Mouse (Mus musculus) hindlimb bud, embryonic 11.5 days (tissue): ENCODE results near the gene Clint1.

Source experiments
- DNase-seq: peaks from one replicate; pipeline ENCODE4 v3.0.0-alpha.2; 2012; ENCODE audit warnings: low read depth, low spot score; ENCODE audit errors: extremely low spot score

Gene Clint1

GRCm38 (mm10) chr11:45883270-45883931 is 31.6 kb downstream of the Clint1 start:
- no peak for DNase-seq

DNA sequence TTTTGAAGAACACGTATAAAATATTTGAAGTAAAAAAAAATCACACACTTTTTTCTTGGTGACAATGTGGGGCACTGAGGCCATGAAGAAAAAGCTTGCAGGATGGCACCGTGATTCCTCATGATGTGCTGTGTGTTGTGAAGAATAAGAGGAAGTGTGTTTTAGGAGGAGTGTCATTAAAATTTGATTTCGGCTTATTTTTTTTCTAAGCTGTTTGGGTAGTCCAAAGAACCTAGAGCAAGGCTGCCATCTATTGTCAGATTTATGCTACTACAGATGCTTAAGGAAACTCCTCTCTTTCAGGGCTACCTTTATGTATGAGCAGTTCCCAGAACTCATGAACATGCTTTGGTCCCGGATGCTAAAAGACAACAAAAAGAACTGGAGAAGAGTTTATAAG is 32.2 kb downstream of the Clint1 start:
- peak; percentile 26 for DNase-seq

DNA sequence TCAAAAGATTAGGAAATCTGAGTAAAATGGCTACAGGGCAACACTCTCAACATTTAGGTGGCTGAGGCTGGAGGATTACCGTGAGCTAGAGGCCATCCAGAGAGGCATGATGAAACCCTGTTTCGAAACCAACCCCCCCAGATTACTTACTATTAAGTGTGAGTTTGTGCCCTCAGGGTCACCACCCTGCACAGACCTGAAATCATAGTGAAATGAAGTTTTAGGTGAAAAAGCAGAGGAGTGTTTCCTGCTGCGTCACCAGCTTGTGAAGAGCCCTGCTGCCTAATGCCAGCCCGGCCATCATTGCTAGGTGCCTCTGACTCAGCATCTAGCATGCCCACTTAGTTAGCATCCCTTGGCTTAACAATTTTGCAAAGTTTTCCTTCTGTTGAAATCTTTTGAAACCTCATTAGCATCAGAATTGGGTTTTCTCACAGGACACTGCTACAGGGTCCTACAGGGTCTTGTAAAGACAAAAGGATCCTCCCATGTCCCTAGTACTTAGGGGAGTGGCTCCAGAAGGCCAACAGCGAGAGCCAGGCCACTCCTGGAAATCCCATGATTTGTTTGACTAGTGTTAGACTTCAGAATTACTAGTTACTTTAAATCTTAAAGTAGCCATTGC is 33.9 kb downstream of the Clint1 start:
- no peak for DNase-seq

DNA sequence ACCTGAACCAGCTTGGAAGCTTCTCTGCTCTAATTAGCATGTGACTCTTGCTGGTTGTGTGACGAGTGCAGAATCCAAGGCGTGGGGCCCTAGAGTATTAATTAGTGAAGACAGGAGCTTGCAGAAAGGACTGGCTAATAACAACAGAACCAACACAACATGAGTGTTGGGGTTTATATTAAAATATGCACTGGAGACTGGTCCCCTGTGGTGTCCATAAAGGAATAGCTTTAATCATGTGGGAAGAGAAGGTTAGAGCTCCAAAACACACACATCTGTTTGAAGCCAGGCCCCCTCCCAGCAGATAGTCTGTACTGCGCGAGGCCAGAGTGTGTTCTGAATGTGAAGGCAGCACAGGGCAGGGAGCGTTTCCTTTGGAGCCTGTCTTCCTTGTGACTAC is 34.7 kb downstream of the Clint1 start:
- no peak for DNase-seq

DNA sequence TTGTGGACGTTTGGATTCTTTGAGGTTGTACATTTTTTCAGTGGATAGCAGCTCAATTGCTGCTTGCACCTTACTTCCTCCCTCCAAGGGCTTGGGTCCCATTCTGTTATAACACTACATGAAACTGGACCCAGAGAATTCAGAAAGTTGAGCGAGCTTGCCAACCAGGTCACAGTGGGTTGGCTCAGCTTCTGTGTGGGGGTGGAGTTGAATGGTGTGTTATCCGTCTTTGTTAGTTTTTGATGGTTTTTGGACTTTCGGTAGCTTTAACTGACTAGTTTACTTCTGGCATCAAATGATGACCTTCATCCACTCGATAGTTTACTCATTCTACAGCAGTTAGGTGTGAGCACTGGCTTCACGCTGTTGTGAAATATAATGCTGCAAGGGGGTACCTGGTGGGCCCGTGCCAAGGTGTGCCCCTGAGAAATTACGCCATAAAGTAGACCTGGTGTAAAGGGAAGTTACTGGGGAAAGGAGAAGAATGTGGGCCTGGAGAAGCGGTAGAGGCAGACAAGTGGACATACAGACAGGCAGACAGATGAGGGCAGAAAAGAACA is 36.7 kb downstream of the Clint1 start:
- DNase-seq = no peak

DNA sequence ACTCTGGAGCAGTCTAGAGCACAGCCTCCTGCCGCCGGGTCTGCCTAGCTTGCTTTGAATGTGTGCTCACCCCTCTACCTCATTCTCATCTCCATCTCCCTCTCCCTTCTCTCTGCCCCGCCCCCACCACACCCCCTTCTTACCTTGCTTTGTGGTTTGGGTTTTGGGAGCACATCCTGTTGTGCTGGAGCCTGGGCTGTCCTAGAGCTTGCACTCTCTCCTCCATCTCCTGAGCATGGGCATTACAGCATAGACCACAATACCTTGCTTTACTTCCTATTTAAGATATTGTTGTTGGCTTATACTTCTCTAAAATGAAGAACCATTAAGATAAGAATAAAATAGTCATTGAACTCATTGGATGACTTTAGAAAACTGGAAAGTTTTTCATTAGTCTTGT is 38.1 kb downstream of the Clint1 start:
- DNase-seq = no peak

DNA sequence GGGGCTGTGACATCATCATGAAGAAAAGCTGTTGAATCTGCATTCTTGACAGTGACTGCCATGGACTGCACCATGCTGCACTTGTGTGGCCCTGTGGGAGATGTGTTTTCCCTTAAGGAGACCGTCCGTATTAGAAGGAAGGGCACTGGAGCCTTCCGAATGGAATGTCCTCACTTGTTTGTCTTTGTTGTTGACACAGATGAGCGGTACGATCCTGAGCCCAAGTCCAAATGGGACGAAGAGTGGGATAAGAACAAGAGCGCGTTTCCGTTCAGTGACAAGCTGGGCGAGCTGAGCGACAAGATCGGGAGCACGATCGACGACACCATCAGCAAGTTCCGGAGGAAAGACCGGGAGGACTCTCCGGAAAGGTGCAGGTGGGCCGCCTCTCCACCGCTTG is 38.6 kb downstream of the Clint1 start:
- no peak for DNase-seq

GRCm38 (mm10) chr11:45892861-45893360 is 41.1 kb downstream of the Clint1 start:
- no peak for DNase-seq

DNA sequence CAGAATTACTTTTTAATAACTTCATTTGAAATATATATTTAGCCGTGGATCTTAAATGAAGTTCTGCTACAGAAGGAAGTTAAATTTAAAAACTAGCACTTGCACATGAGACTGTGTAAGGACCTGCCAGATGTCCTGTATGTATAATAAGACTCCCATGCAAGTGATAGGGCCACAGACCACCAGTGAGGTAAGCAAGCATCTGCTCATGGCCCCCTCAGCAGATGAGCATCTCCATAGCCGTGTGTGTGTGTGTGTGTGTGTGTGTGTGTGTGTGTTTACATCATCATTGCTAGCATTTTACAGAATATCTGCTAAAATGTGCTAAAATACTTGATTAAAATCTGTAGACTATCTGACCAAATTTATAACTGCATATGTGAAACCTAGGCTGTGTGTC is 45.5 kb downstream of the Clint1 start:
- DNase-seq = no peak

GRCm38 (mm10) chr11:45900233-45901015 is 48.6 kb downstream of the Clint1 start:
- DNase-seq = no peak

- no peak for DNase-seq
These were observed 54.4 kb downstream of the Clint1 start for GRCm38 (mm10) chr11:45906109-45906786.

DNA sequence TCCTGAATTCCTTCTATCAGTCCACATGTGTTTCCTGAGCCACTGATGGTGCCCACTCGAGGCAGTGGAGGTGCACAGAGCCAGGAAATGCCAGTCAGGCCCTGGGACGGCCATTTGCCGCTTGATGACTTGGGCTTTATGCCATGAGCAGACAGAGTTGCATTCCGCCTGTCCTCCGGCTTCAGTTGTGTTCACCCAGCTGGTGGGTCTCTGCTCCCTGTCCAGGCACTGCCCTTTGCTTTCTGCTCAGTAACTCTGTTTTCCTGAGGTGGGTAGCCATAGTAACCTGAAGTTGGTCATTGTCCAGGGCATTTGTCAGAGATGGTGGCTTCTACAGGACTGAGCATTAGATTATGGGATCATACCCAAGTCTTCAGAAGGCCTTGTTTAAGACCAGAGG is 55.5 kb downstream of the Clint1 start:
- DNase-seq = no peak

DNA sequence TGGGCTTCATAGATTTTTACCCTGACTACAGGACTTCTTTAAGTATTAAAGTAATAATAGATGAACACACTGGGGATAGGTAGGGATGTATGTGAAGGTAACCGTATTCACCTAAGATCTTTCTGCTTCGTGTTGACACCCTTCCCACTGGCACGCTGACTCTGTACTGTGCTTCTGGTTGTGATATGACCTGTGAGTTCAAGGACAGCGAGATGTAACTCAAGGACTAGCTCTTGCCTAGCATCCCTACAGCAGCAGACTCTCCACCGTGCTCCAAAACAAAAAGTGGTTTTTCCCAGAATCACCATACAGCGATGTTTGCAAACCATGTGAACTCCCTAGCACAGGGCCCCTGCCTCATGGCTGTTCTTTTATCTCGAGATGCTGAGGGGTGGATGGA is 56.2 kb downstream of the Clint1 start:
- DNase-seq = no peak

DNA sequence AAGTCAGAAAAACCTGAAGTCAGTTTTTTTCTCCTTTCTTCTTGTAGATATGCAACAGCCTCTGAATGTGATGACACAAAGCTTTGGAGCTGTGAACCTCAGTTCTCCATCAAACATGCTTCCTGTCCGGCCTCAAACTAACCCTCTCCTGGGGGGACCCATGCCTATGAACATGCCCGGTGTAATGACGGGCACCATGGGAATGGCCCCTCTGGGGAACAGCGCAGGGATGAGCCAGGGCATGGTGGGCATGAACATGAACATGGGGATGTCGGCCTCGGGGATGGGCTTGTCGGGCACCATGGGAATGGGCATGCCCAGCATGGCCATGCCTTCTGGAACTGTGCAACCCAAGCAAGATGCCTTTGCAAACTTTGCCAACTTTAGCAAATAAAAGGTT is 57.0 kb downstream of the Clint1 start:
- DNase-seq = no peak

DNA sequence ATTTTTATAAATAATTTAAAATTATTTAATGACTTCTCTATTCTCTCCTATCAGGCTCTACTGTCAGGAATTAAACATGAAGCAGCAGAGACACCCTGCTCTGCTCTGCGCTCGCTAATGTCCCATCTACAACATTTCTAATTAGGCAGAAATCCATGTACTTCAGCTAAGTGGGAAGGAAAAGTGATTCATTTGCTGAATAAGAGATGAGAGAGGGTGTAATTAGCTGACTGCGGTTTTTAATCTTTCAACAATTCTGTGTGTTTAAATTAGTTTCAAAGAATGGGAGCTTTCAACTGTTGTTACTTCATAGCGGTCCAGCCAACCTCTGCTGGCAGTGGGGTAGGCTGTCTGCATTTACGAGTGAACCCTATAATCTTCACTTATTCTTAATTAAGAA is 58.9 kb downstream of the Clint1 start:
- DNase-seq = no peak

GRCm38 (mm10) chr11:45916196-45916595 is 64.3 kb downstream of the Clint1 start:
- no peak for DNase-seq

DNA sequence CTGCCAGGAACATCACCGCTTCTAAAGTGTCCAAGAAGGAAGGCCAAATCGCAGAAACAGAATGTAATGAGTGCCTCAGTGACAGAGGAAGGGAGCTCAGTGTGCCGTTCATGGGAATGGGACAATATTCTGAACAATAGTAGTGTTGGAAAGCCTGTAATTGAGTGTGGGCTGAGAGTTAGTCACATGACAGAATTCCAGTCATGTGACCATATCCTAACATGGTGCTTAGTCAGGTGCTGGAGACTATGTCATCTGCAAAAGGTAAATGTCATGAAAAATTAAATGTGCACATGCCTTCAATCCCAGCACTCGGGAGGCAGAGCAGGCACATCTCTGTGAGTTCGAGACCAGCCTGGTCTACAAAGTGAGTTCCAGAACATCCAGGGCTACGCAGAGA is 66.2 kb downstream of the Clint1 start:
- no peak for DNase-seq

- DNase-seq = no peak
These were observed 67.0 kb downstream of the Clint1 start for GRCm38 (mm10) chr11:45918836-45919235.

DNA sequence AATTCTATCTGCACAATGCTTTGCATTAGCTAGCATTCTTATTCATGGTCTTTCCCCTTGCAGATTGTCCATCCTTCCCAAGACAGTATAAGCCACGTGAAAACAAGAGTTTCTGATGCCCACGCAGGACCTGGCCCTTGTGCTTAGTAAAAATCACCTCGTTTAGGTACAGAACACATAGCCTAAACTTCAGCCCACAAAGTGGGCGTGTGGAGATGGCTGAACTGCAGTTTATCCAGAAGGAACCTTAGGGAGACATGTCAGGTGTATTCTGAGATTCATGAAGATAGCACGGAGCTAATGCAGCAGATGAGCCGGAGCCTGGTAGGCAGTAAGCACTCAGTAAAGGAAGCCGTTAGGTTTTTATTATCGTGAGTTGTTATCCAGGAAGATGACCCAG is 69.2 kb downstream of the Clint1 start:
- DNase-seq = no peak

GRCm38 (mm10) chr11:45921480-45921898 is 69.6 kb downstream of the Clint1 start:
- DNase-seq = no peak

- no peak for DNase-seq
These were observed 73.6 kb downstream of the Clint1 start for GRCm38 (mm10) chr11:45925436-45925835.
